Mouse (Mus musculus): ENCODE measurements at regions not wholly inside any gene's neighbourhood (a gene's known extent, or its start where the extent isn't known, plus 50 kb on each side); places are given as distances from the start of the nearest gene placed in this dataset.
"Not testable (repeated sequence)": the region's sequence is repeated elsewhere in the genome, so short reads cannot be mapped to it uniquely, and the experiment has no call there.

DNA sequence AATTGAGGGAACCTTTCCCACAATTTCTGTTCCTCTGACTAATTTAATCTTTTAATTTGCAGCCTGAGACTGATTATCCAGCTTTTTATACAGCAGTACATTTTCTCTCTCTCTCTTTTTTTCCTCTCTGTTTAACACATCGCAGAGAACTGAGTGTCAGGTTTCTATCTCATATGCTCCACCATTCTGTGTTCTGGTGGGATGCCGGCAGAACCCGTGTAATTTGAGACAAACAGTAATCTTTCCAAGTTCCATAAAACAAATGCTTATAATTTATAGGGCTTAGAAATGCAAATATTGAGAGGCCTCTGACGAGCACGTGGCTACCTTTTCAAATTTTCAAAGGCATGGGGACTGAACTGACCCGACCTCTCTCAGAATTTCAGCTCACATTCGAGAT is 59.1 kb downstream of the Zbtb18 start:
- intact Hi-C loops (cut with DNase I) = no loop called here

DNA sequence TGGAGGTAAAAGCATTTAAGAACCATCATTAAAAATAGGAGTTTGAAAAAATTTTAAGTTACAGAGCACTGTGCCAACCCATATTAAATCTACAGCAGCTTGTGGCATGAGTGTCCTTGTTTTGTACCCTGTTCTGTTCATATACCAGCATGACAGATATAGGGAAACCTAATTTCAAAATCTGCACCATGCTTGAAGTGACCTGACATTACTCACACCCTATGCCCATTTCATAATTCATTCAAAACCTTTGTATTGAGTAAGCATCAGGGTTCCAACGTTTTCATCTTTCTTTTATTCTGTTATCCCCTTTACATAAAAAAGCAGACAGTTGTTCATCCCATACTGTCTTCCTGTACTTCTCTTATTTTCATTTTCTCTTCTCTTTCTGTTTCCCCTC is 61.8 kb downstream of the Zbtb18 start:
- intact Hi-C loops (cut with DNase I) = no loop called here

DNA sequence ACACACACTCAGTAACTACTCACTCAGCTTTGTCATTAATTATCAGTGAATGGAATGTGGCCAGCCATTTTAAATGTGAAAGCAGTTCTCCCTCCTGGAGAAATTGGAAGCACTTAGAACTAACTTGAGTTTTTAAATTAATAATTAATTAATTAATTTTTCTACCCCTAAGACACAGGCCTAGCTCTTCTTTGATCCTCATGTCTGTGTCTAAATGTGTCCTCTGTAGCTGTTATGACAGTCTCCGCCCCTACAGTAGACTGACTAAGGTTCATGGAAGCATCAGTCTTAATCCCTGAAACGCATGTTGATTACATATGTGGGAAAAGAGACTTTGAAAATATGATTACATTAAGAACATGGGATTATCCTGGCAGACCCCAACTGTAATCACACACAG is 62.6 kb downstream of the Zbtb18 start:
- intact Hi-C loops (cut with DNase I) = no loop called here

DNA sequence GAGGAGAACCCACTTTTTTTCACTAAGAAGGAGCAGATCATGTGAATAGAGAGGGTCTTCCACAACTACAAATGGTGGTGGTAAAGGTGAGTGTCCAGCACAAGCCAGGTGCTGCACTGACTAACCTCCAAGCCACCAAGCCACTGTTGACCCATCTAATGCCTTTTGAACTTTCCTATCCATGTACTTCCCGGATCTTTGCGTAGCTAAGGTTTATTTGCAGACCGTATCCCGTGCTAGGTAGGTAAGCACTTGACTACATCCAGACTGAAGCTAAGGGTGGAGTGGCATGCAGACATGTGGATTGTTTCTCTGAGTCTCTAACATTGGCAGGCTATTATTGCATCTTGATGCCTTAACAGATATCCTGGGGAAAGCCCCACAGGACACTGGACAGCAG is 65.2 kb downstream of the Zbtb18 start:
- intact Hi-C loops (cut with DNase I) = not testable (repeated sequence)

DNA sequence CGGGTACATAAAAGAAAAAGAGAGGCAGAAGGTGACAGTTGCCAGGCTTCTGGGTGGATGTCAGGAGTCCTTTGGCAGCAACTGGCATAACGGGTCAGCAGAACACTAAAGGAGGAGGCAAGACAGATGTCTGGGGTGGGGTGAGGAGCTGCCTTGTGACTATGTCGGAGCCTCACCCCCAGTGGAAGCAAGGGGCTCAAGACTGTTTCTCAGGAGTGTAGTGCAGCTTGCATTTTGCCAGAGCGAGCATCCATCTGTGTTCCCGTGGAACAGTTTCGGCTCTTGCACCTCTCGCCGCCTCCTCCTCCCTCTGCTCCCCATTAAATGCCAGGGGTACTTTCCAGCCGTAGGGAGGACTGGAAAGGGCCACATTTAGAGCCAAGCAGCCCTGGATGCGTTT is 67.6 kb downstream of the Zbtb18 start:
- intact Hi-C loops (cut with DNase I) = loop anchor here (10.0 kb wide), 1 partner anchor 165 kb away; no protein-coding TSS in a partner anchor

DNA sequence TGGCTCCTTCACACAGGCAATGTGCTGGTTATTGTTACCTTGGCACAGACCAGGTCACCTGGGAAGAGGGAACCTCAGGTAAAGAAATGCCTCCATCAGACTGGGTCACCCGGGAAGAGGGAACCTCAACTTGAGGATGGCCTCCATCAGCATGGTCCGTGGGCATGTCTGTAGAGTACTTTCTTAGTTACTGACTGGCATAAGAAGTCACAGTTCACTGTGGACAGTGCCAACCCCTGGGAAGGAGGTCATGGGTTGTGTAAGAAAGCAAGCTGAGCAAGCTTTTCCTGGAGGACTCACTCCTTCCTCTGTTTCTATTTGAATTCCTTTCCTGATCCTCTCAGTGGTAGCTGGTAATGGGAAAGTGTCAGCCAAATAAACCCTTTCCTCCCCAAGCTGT is 70.0 kb downstream of the Zbtb18 start:
- intact Hi-C loops (cut with DNase I) = loop anchor here (10.0 kb wide), 1 partner anchor 163 kb away; no protein-coding TSS in a partner anchor

DNA sequence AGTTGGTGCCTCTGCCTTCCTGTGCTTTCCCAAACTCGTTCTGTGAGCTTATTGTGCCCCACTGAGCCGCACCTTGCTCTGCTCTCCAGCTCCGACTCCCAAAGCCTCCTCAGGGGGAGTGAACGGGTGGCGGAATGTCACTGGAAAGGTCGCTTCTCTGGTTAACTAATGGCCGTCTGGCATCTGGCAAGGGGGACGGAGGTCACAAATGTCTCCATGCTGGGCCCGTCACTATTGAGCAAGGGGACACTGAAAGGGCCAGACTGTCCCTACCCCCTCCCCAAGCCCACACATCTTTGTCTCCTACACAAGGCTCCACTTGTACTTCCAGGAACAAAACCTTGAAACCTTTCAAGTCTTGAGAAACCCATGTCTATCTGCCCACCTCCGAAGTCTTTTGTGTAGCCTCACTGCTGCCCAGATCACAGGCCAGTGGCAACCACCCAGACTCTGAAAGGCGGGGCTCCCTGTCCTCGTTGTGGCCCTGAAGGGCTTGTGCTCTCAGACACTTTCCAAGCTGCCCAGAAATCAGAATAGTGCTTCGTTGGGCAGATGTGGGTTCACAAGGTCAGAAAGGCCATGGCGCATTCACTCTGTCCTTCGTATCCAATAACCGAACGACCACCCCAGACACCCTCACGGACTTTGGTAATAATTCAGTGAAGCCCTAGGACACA is 75.9 kb downstream of the Zbtb18 start:
- intact Hi-C loops (cut with DNase I) = loop anchor here (10.0 kb wide), 1 partner anchor 157 kb away; no protein-coding TSS in a partner anchor

DNA sequence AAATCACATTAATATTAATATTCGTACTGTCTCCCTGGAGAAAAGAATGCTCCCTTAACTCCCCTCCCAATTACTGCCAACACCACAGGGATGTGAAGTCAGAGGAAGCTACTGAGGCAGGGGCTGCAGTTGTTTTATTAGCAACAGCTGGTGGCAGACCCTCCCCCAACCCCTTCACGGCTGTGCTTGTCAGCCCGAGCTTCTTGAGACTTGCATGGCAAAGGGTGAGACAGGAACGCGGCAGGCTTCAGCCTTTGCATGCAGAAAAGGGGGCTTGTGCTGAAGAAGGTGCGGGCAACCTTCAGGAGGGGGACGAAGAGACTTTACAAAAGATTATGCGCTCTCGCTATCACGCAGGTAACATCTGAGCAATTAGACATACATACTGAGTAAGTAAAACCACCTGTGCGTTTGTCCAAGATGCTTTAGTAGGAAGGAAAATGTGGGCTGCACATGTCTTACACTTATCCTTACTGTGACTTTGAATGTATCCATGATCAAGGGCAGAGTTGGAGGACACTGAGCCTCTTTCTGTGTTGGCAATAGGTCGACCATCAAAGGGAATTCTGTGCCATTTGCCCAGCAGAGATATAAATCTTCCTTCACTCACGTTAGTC is 76.9 kb downstream of the Zbtb18 start:
- intact Hi-C loops (cut with DNase I) = loop anchor here (10.0 kb wide), 1 partner anchor 156 kb away; no protein-coding TSS in a partner anchor

DNA sequence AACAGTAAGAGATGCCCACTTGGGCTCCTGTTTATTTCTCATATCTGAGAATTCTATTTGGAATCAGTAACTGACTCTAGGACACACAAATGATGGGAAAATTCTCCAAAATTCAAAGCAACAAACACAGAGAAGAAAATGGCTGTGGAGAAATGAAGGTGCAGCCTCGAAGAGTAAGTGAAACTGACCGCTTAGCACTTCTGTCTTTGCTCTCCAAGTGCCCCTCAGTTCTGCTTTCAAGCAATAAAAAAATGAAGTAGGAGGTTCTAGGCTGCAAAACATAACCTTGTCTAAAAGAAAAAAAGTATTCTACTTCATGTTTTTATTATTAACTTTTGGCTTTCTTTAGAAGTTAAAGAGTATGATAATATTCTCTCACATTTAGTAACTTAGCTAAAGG is 79.0 kb downstream of the Zbtb18 start:
- intact Hi-C loops (cut with DNase I) = no loop called here

DNA sequence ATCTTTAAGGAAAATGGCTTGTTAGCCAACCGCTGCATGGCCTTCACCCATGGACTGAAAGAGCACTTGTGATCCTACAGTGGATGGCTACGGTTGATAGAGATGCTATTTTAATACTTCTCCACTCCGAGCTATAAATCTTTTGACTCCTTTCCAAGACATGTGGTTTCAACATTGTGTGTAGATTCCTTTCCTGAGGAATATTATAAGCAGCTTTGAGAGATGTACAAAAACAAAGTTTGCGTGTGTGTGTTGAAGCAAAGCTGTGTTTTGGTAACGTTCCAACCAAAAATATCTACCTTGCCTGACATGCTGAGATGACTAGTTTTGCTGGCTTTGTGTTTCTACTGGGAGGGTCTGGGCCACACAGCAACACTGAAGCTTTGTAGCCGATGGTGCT is 83.0 kb downstream of the Zbtb18 start:
- intact Hi-C loops (cut with DNase I) = no loop called here

DNA sequence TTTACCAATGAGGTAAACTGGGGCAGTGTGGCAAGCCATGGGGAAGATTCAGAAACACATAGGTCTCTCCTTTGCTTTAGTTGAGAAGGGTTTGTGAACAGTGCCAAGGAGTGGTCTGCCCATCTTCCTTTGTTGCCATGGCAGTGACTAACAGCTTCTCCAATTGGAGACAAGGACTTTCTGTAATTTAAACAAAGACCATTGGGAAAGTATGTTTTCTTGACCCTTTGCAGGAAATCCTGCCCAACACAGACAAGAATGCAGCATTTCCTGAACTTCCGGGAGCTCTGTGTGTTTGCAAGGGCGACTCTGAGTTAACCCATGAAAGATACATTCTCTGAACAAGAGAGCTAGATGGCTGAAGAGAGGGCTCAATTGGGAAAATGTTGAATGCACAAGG is 89.6 kb downstream of the Zbtb18 start:
- intact Hi-C loops (cut with DNase I) = no loop called here

DNA sequence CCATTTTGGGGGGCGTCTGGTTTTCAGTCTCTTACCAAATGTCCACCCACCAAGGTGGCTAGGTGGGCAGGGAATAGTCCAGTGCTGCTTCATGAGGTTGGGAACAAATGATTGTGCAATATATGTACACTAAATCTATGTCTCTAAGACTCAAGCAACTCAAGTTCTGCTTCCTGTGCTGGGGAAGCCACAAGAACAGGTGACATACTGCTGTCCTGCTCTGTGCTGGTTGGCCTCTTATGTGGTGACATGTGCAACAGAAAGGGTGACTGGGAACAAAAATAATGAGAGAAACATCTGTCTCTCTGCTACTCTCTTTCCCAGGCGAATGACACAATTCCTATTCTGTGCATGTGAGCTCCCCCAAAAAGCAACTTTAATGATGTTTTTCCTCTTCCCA is 90.5 kb downstream of the Zbtb18 start:
- intact Hi-C loops (cut with DNase I) = no loop called here

DNA sequence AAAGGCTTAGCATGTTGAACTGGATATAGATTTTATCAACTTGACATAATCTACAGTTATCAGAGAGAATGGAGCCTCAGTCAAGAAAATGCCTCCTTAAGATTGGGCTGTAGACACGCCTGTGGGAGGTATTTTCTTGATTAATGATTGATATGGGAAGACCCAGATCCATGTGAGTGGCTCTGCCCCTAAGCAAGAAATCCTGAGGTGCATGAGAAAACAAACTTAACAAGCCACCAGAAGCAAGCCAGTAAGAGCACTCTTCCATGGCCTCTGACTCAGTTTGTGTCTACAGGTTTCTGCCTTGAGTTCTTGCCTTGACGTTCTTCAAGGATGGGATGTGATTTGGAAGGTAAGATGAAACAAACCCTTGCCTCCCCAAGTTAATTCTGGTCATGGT is 91.2 kb downstream of the Zbtb18 start:
- intact Hi-C loops (cut with DNase I) = no loop called here

DNA sequence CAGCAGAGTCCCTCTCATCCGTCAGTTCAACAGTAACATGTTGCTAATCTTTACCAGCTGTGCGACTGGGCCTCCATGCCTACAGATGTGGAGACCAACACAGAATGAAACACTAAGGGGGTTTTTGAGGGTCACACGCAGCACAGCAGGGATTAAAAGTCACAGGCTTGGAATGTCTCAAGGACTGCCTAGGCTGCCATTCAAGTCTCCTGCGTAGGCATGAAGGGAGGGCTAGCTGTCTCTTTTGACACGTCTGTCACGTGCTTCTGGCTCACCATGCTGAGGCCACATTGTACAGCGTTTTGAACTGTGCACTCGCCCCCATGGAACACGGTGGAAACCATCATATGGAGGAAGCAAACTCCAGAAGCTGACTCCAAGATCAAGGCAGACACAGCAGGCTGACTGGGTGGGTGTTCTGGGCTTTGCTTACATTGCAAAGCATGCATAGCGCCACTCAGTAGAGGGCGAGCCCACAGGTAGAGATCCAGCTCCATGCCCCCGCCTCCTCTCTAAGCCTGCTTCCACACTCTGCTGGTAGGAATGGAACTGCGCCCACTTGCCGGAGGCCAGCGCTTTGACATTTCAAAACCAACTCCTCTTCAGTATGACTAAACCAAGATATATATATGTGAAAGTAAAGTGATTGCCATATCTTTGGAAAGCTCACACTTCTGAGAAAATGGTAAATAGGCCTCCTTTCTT is 103.0 kb downstream of the Zbtb18 start:
- intact Hi-C loops (cut with DNase I) = no loop called here

DNA sequence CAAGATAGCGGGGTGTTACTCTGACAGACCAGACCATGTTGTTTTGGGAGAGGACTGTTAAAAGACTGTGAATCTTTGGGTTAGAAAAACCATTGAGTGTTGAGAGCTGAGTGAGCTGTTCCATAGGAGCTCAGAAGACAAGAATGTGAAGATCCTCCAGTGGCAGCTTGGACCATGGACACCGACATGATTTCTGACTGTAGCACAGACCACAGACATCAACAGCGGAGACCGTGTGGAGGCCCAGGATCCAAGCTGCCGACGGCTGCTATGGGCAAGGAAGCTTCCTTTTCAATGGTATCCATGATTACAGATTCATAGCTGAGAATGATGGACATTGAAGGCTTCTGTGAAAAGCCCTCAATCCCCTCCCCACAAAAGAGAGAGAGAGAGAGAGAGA is 105.6 kb downstream of the Zbtb18 start:
- intact Hi-C loops (cut with DNase I) = no loop called here

DNA sequence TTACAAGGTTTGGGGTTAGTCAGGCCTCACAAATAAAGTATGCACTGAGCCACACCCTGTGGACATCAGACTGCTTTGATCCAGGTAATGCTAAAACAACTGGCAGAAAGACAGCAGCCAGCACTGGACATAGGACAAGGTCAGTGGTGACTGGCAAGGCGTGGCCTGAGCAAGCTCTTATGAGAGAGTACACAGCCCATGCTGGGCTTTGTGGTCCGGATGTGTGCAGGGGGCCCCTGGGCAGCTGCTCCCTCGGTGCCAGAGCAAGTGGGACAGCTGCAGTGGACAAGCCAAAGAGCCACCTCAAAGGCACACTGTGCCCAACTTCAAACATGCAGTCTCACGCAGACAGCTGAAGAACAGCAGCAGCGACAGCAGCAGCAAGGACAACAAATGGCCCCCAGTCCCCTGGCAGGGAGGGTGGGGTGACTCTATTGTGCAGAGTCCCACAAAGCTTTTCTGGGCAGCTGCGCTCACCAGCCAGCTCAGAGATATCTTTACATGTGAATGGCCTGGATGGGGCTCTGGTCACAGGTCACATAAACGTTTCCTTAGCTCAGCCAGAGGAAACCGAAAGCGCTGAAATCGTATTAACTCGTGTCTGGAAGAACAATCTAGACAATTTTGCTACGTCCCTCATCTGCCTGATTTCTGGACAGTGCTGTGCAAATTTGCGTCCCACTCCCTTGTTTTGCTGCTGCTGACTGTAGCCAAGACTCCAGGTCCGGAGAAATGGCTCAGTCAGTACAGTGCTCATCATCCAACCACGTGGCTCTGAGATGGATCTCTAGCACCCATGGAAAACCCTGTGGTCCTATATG is 113.5 kb downstream of the Zbtb18 start:
- intact Hi-C loops (cut with DNase I) = no loop called here

DNA sequence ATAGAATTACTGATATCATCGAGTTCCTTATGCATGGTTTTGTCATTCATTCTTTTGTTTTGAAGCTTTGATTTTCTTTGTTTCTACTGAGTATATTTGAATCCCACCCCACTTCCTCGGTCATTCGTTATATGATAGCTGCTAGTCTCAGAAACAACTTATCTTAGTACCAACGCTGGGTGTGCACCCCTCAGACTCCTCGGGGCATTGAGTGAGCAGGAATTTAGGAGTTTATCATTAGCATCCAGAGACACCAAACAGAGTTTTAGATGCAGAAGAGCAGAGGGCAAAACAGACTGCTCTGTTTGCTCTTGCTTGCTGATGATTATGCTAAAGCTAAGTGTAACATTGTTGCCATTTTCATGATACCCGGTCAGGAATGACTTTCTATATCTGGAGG is 115.3 kb downstream of the Zbtb18 start:
- intact Hi-C loops (cut with DNase I) = no loop called here

DNA sequence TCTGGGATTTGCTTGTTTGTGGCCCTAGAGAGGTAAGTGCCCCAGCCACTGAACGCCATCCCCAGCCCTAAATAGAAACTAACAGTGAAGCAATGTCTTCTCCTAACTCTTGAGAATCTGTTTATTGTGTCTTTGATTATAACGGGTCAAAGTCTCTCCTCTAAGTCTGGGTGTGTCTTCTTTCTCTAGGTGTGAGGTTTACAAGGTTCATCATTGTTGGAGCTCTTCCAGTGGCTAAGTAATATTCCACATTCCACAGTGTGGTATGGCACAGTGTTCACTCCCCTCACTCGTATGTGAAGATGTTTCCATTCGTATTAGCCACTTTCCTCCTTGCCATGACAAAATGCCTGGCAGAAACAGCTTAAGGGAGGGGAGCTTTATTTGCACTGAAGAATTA is 115.7 kb downstream of the Zbtb18 start:
- intact Hi-C loops (cut with DNase I) = no loop called here

DNA sequence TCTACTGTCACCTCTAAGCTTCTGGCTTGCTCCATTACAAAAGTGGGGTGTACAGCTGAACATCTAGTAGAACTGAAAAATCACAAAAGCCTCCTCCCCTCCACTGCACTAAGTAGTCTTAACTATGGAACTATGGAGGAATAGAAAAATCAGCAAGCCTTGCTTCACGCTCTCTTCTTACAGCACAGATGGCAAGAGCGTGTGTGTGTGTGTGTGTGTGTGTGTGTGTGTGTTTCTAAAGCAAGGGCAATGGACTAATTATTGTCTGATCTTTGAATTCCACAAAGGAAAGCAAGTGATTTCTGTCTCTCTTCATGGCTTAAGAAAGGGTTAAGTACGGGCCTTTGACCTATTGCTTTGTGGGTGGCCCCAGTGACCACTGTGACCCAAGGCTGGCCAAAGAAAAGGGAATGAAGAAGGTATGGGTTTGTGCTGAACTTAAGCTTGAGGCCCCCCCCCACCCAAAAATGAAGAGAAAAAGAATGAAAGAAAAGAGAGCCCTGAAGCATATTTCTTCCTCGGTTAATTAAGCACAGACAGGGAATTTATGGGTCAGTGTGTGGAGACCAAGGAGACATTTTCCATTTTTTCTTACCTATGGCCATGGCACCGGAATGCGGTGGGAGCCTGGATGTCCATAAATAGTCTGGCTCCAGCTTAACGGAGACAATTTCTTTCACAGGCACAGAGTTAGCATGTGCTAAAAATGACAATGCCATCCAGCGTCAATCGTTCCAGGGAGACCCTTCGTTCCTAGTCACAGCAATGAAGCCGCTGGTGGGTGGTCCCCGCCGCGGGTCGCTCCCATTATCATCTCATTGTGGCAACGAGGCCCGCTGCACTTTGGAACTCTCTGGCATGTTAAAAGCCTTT is 119.8 kb downstream of the Zbtb18 start:
- intact Hi-C loops (cut with DNase I) = no loop called here

DNA sequence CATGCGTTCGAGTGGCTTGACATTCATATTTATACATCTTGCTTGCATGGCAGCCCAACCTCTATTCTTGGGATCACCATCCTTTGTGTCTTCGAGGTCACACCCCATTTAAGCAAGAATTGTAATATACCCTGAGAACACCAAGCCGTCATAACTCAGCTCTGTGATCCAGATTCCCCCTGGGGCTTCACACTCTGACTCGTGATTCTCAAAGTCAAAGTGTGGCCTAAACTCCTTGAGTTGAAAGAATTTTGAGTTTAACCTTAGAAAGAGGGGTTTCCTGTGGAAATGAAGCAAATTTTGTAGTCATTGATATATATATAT is 120.4 kb downstream of the Zbtb18 start:
- intact Hi-C loops (cut with DNase I) = no loop called here

DNA sequence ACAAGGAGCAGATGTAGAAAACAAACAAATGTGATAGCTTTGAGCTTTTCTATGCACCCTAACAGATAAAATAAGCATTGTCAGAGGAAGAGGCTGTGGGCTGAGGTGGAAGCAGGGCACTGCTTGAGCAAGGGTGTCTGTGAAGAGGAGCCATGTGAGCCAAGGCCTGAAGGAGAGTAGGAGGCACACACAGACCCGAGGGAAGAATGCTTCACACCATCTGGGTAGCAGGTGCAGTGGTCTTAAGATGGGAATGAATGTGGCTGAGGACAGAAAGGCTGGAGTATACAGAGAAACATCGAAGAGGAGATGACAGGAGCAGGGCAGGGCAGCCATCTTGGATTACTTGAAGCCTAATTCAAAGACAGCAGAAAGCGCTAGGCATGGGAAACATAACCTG is 123.5 kb downstream of the Zbtb18 start:
- intact Hi-C loops (cut with DNase I) = no loop called here
